Mouse (Mus musculus): ENCODE results near the gene Acer3. TPM values are rescaled to one million over a fixed set of nuclear protein-coding genes. Genes with fewer than 3 reads are reported as not detected.

The Acer3 gene
- polyA plus RNA-seq (2017; shearing (Covaris generic)) = 9.2 TPM

DNA sequence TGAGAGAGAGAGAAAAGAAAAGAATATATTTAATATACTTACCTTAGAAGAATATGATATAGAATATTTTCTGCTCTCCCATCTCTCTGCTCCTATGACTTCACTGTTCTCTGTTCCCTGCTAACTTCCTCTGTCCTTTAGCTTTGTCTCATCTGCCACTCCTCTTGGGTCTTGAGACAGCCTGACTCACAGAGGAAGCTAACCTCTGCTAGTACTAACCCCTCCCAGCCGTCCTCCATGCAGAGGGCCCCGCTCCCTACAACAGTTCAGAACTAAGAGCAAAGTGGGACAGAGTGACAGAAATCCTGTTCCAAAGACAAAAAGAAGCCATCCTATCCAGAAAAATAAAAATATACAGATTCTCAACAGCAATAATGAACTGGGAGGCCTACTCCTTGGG lies at the start of gene Acer3:
TSS of gene Acer3 (minus strand) at position 126 of the 400 bp plus-strand sequence.

DNA sequence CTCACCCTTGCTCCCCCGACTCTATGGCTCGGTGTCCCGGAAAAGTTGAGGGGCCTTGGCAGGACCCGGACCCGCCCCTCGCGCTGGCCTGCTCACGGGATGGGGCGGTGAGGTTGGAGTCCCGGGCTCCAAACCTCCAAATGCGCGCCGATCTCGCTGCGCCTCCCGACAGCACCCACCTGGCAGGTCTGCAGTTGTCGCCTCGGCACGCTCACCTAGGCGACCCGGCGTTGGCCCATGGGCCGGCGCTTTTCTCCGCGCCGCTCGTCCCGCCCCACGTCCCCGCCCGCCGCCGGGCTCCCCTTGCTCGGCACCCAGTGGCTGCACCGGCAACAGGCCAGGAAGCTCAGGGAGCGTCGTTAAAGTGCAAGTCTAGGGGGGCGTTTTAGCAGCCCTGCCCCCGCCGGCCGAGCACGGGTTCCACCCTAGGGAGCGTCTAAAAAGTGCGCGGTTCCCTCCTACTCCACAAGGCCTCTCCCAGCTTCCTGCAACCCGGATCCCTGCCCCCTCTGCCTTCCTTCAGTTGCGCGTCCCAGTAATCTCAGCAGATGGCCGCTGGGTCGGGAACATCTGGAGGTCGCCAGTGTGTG lies 40.1 kb upstream of the Acer3 start, which contains the start of gene Tsku:
TSS of gene Tsku (minus strand) at position 266 of the 590 bp plus-strand sequence.

DNA sequence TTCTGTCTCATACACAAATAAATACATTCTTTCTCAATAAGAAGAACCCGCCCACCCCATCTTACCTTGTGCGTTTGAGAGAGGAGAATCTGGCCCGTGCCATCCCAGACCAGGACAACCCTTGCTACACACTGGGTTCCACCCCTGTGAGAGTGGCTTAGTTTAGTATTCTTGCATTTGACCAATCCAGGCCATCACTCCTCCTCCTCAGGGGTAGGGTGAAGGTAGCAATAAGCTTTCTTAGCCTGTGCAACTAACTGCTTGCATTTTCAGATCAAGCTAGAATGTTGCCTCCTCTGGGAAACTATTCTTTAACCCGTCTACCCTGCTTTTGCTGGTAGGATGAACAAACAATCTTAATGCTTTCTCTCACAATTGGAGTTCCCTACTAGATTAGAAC lies 121.6 kb downstream of the Acer3 start, which contains the start of gene B3gnt6:
TSS of gene B3gnt6 (minus strand) at position 101 of the 400 bp plus-strand sequence.

DNA sequence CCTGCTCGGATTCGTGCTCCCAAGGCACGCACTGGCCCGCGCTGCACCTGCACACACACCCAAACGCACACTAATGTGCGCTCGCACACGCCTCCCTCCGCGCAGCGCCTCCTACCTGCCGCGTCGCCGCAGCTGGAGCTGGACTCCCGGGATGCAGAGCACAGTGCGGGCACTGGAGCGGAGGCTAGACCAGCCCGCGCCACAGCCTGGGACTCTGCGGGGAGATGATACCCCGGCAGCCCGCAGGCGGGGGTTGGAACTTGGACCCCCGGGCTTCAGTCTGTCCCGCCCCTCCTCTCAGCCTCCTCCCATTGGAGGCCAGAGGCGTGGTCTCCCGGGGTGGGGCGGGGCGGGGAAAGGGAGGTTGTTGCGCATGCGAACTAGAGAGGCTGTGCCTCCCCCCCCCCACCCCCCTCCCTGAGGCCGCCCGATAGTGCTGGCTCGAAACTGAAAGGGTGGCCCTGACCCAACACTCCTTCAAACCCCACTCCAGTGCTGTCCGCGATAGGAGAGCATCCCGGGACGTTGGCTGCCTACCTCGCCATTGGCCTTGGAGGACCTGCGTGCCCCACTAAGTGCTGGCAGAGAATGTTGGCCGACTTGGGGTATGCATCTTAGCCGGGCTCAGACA lies 143.0 kb downstream of the Acer3 start, which contains the start of gene Capn5:
TSS of gene Capn5 (minus strand) at position 346 of the 631 bp plus-strand sequence.

Other genes with a start within 250 kb of the Acer3 start
- gene Myo7a, start 201.7 kb downstream of the Acer3 start, polyA plus RNA-seq (2017; shearing (Covaris generic)) = 2.0 TPM
- not detected for gene Omp, start 175.7 kb downstream of the Acer3 start, polyA plus RNA-seq (2017; shearing (Covaris generic))
- 0.49 TPM for gene Capn5, start 142.9 kb downstream of the Acer3 start, polyA plus RNA-seq (2017; shearing (Covaris generic))
- gene B3gnt6, start 121.7 kb downstream of the Acer3 start, polyA plus RNA-seq (2017; shearing (Covaris generic)) = not detected
- not detected for gene Tsku, start 40.1 kb upstream of the Acer3 start, polyA plus RNA-seq (2017; shearing (Covaris generic))
- 0.11 TPM for gene Gucy2d, start 119.2 kb upstream of the Acer3 start, polyA plus RNA-seq (2017; shearing (Covaris generic))
- 0.52 TPM for gene Lrrc32, start 168.1 kb upstream of the Acer3 start, polyA plus RNA-seq (2017; shearing (Covaris generic))